Mouse (Mus musculus): ENCODE data around the gene Rab17. TPM values are rescaled to one million over a fixed set of nuclear protein-coding genes. Genes with fewer than 3 reads are reported as not detected.

The Rab17 gene
- total RNA-seq, 1 experiment from 2014 or later: not detected

GRCm38 (mm10) chr1:90998268-90998890 lies 28.9 kb upstream of the Rab17 start, which contains the start of gene Lrrfip1:
Lrrfip1 (plus strand) TSS chr1:90998737.
- no peak for ATAC-seq (ENCODE audit: extremely low read depth, insufficient number of reproducible peaks, low FRiP score, poor library complexity, severe bottlenecking)

DNA sequence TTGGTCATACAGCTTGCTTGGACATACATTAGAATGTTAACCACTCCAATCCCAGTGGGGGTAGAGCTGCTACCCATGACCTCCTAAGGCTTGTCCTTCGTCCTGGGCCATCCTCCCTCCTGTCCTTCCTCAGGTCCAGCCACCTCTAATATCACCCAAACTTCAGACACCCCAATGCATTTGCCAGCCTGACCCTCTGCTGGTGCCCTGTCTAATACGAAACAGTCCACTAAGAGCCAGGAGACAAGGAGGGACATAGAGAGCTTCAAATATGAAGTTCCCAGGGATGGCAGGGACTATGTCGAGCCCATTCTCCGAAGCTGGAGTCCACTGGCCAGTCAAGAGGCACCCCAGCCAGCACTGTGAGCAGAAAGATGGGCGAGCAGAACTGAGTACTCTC lies 28.2 kb upstream of the Rab17 start:
- ATAC-seq (ENCODE audit: extremely low read depth, insufficient number of reproducible peaks, low FRiP score, poor library complexity, severe bottlenecking): no peak

DNA sequence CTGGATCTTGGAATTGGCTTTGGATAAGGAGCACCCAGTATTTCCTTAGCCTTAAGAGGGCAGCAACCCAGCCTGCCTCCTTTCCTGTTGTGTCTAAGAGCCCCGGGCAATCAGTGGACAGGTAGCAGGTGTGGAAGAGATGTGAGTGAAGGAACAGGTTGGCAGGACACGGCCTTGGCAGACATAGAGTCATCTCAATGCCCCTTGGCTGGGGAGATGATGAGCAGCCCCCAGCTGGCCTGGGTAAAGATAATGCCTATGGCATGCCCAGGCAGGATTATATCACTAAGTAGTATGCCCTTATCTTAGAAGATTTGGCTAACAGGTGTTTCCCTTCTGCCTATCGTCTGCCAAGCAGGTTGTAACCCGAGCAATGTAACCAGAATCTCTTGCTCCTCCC lies 27.7 kb upstream of the Rab17 start:
- ATAC-seq (ENCODE audit: extremely low read depth, insufficient number of reproducible peaks, low FRiP score, poor library complexity, severe bottlenecking): no peak

DNA sequence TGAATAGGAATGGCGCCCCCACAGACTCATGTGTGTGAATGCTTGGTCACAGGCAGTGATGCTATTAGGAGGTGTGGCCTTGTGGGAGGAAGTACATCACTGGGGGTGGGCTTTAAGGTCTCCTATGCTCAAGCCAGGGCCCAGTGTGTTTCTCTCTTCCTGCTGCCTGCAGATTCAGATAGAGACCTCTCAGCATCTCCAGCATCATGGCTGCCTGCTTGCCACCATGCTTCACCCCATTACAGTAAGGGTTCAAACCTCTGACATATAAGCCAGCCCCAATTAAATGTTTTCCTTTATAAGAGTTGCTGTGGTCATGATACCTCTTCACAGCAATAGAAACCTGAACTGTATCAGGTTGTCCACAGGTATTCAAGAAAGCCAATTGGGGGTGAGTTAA lies 26.5 kb upstream of the Rab17 start:
- no peak for ATAC-seq (ENCODE audit: extremely low read depth, insufficient number of reproducible peaks, low FRiP score, poor library complexity, severe bottlenecking)

- no peak for ATAC-seq (ENCODE audit: extremely low read depth, insufficient number of reproducible peaks, low FRiP score, poor library complexity, severe bottlenecking)
Measured at GRCm38 (mm10) chr1:90981346-90981745, 11.9 kb upstream of the Rab17 start.

- ATAC-seq (ENCODE audit: extremely low read depth, insufficient number of reproducible peaks, low FRiP score, poor library complexity, severe bottlenecking): no peak
Measured at GRCm38 (mm10) chr1:90980638-90981330, 11.3 kb upstream of the Rab17 start.

GRCm38 (mm10) chr1:90975960-90976359 lies 6.5 kb upstream of the Rab17 start:
- no peak for ATAC-seq (ENCODE audit: extremely low read depth, insufficient number of reproducible peaks, low FRiP score, poor library complexity, severe bottlenecking)

DNA sequence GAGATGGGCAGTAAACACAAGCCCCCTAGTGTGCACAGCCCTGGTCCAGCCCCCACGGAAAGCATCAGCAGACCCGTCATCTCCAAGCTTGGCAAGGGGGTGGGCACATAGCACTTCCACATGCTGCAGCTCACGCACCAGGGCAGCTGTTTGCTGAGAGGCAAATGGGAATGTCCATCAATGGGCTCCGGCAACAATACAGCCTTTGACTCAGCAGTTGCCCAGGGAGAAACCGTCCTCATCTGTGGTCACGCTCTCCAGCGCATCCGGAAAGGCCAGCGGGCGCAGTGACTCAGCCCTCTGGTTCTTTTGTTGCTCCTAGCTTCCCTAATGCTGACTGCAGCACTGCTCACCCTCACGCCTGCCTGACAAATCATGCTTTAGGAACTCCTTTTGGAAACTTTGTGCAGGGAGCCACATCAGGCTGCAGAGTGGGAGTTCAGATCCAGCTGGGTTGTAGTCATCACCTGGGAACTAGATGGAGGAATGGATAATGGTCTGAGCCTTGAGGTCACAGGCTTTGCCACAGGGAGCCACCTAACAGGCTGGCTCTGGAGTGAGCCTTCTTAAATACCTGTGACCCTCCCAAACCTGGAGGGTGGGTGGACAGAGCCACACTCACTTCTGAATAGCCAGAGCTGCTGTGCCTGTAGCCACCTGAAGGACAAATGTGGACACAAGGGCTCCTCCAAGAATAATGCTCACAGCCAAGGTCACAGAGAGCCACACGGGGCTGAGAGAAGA lies 5.6 kb upstream of the Rab17 start:
- ATAC-seq (ENCODE audit: extremely low read depth, insufficient number of reproducible peaks, low FRiP score, poor library complexity, severe bottlenecking): peak; percentile 39

DNA sequence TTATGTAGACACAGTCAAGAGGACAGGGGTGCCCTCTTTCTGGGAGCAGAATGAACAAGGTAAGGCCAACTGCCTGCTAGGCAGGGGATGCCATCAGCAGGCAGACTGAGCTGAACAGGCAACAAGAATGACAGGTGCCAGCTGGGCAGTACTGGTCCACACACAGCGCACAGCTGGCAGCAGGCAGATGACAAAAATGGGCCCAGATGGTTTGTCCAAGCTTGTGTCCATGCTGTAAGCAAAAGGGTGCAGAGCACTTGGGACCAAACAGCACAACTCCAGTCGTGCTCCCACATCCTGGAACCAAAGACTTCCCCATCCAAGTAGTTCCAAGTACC lies 4.1 kb upstream of the Rab17 start:
- ATAC-seq (ENCODE audit: extremely low read depth, insufficient number of reproducible peaks, low FRiP score, poor library complexity, severe bottlenecking): no peak

- ATAC-seq (ENCODE audit: extremely low read depth, insufficient number of reproducible peaks, low FRiP score, poor library complexity, severe bottlenecking): peak; percentile 62; the same call in 1 of the 2 replicates
Measured at GRCm38 (mm10) chr1:90972911-90973573, 3.6 kb upstream of the Rab17 start.

GRCm38 (mm10) chr1:90969881-90970390 lies 475 bp upstream of the Rab17 start:
- ATAC-seq (ENCODE audit: extremely low read depth, insufficient number of reproducible peaks, low FRiP score, poor library complexity, severe bottlenecking): no peak

GRCm38 (mm10) chr1:90968649-90969048 lies 812 bp downstream of the Rab17 start:
- no peak for ATAC-seq (ENCODE audit: extremely low read depth, insufficient number of reproducible peaks, low FRiP score, poor library complexity, severe bottlenecking)

GRCm38 (mm10) chr1:90967583-90967982 lies 1.9 kb downstream of the Rab17 start:
- no peak for ATAC-seq (ENCODE audit: extremely low read depth, insufficient number of reproducible peaks, low FRiP score, poor library complexity, severe bottlenecking)

DNA sequence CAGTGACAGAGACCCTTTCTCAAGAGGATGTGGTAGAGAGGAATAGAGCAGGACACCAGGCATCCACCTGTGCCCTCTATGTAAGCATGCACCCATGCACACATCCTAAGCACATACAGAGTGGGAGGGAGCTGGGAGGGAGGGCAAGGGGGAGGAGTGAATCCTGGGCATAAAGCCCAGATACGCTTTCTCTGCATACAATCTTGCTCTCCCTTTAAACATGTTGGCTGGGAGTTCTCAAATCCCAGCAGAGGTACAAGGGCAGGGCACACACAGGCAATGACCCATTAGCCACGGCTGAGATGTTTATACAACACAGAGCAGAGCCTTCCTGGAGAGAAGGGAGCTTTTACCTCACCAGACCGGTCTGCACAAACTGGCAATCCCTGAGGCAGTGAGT lies 6.5 kb downstream of the Rab17 start:
- no peak for ATAC-seq (ENCODE audit: extremely low read depth, insufficient number of reproducible peaks, low FRiP score, poor library complexity, severe bottlenecking)

- no peak for ATAC-seq (ENCODE audit: extremely low read depth, insufficient number of reproducible peaks, low FRiP score, poor library complexity, severe bottlenecking)
Measured at GRCm38 (mm10) chr1:90962526-90962925, 6.9 kb downstream of the Rab17 start.

DNA sequence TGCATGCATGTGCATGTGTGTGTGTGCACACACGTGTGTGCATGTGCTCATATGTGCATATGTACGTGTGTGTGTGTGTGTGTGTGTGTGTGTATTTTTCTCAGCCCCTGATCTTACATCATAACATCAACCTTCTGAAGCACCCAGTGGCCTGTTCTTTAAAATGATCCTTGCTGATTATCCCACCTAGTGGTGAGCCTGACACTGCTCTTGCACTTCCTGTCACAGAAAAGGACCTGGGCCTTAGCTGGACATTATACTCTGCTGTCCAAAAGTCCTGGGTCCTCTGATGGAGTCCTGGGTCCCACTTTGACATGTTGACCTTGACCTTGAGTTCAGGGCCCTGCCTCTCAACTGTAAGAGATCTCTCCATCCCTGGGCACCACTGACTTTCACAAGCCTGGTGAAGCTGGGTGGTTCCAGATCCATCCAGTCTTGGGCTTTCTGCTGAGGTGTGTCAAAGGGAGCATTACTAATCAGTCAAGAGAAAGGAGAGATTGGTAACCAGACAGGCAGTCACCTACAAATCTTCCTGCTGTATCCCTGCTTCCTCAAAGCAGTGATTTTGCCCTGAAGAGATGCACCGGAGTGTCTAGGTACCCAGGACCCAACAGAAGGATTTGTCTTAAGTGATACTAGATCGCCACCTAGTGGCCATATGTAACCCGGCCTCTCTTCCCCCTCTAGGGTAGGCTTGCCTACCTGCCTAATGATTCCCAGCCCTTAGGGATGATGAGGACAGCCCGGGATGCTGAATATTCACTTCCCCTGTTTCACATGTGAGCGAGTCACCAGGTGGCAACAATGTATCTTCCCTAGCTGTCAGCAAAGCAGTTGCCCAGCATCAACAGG lies 13.0 kb downstream of the Rab17 start:
- ATAC-seq (ENCODE audit: extremely low read depth, insufficient number of reproducible peaks, low FRiP score, poor library complexity, severe bottlenecking): no peak

- ATAC-seq (ENCODE audit: extremely low read depth, insufficient number of reproducible peaks, low FRiP score, poor library complexity, severe bottlenecking): no peak
Measured at GRCm38 (mm10) chr1:90953688-90954087, 15.8 kb downstream of the Rab17 start.

- ATAC-seq (ENCODE audit: extremely low read depth, insufficient number of reproducible peaks, low FRiP score, poor library complexity, severe bottlenecking): no peak
Measured at GRCm38 (mm10) chr1:90952808-90953207, 16.7 kb downstream of the Rab17 start, which contains the start of gene Prlh. Prlh (plus strand) TSS chr1:90953108.
